8 mouse cellular contexts compared by ENCODE assay signal in genomic region chr12:84217508-84218131, GRCm38 (mm10). TPM values are rescaled to one million over a fixed set of nuclear protein-coding genes. Genes with fewer than 3 reads are reported as not detected.
DNase-seq lines count a peak whose midpoint lies in the region; ATAC-seq and TF ChIP-seq lines count a peak whose summit lies in the region.

No protein-coding gene starts in this region.

- no peaks in the 10 kb centered on the region for H3K9me3 ChIP-seq in erythroblast, embryonic 14.5 days (ENCODE audit: control insufficient read depth, low read length)
- H3K9me3 ChIP-seq in hindbrain, embryonic 16.5 days (ENCODE audit: control insufficient read depth, low read length): no peaks in the 10 kb centered on the region
- no peaks in the 10 kb centered on the region for H3K9me3 ChIP-seq in limb, embryonic 15.5 days
- H3K9me3 ChIP-seq in midbrain, embryonic 14.5 days (ENCODE audit: control insufficient read depth, low read length): no peaks in the 10 kb centered on the region
- H3K9me3 ChIP-seq in stomach, postnatal 0 days (ENCODE audit: control insufficient read depth, low read length): no peaks in the 10 kb centered on the region

- intact Hi-C loops in gastrocnemius, postnatal 14 days (cut with DNase I; ENCODE audit: low total_unique reads): loop anchor here (5.0 kb wide), 1 partner anchor 55 kb away; no protein-coding TSS in a partner anchor

- ATAC-seq in hindbrain, embryonic 16.5 days: peak; percentile 49
- no peak for ATAC-seq in limb, embryonic 15.5 days (ENCODE audit: insufficient number of reproducible peaks, low FRiP score, low TSS enrichment, low read depth)
- peak; percentile 55 for ATAC-seq in midbrain, embryonic 14.5 days (ENCODE audit: low FRiP score, low TSS enrichment)
- ATAC-seq in stomach, postnatal 0 days (ENCODE audit: low FRiP score, low TSS enrichment): peak; percentile 48

- peak overlapping the region; percentile 69 for H3K27ac ChIP-seq in hindbrain, embryonic 16.5 days (ENCODE audit: low read depth, low read length)
- H3K27ac ChIP-seq in limb, embryonic 15.5 days: peak overlapping the region; percentile 95
- H3K27ac ChIP-seq in midbrain, embryonic 14.5 days (replicated peaks; ENCODE audit: low read depth, low read length): peak overlapping the region; percentile 67
- peak overlapping the region; percentile 97 for H3K27ac ChIP-seq in stomach, postnatal 0 days (replicated peaks)

- no peaks in the 10 kb centered on the region; the same call in 1 of the 2 replicates for H3K27me3 ChIP-seq in erythroblast, embryonic 14.5 days (ENCODE audit: control insufficient read depth)
- no peaks in the 10 kb centered on the region for H3K27me3 ChIP-seq in hindbrain, embryonic 16.5 days (replicated peaks; ENCODE audit: control insufficient read depth, insufficient read depth, low read length)
- H3K27me3 ChIP-seq in limb, embryonic 15.5 days: no peaks in the 10 kb centered on the region
- H3K27me3 ChIP-seq in midbrain, embryonic 14.5 days (ENCODE audit: control insufficient read depth, insufficient read depth, low read length): no peaks in the 10 kb centered on the region
- no peaks in the 10 kb centered on the region for H3K27me3 ChIP-seq in stomach, postnatal 0 days (ENCODE audit: control insufficient read depth, insufficient read depth, low read length)

- TF ChIP-seq EP300 in stomach, postnatal 0 days (optimal IDR thresholded peaks at IDR 0.05): no peak

- peak overlapping the region; percentile 96 for H3K4me2 ChIP-seq in hindbrain, embryonic 16.5 days (ENCODE audit: low read length)
- H3K4me2 ChIP-seq in limb, embryonic 15.5 days: peak overlapping the region; percentile 72
- peak overlapping the region; percentile 97 for H3K4me2 ChIP-seq in midbrain, embryonic 14.5 days (ENCODE audit: low read length)
- peak overlapping the region; percentile 88 for H3K4me2 ChIP-seq in stomach, postnatal 0 days (replicated peaks; ENCODE audit: low read depth)

- DNase-seq in A20 (ENCODE audit: low read depth, low spot score) (peak; percentile 76), NIH3T3 (ENCODE audit: low read depth) (peak; percentile 81)
- DNase-seq in midbrain, embryonic 14.5 days: peak; percentile 61
- peak; percentile 38 for DNase-seq in stomach, postnatal 0 days (ENCODE audit: low spot score)
- no peak for DNase-seq in gastrocnemius, postnatal 14 days

- peak overlapping the region; percentile 74 for H3K9ac ChIP-seq in hindbrain, embryonic 16.5 days (ENCODE audit: low read depth, low read length)
- peak overlapping the region; percentile 17; the same call in 1 of the 2 replicates for H3K9ac ChIP-seq in limb, embryonic 15.5 days
- H3K9ac ChIP-seq in midbrain, embryonic 14.5 days (replicated peaks; ENCODE audit: low read length): peak overlapping the region; percentile 72
- H3K9ac ChIP-seq in stomach, postnatal 0 days (ENCODE audit: low read length): peak overlapping the region; percentile 97

- no peak for TF ChIP-seq CTCF in stomach, postnatal 0 days (IDR thresholded peaks at IDR 0.05; ENCODE audit: low read depth)

- peaks cover 83% of the 10 kb centered on the region for H3K4me1 ChIP-seq in erythroblast, embryonic 14.5 days (ENCODE audit: control insufficient read depth)
- H3K4me1 ChIP-seq in hindbrain, embryonic 16.5 days (ENCODE audit: control insufficient read depth, insufficient read depth, low read depth, low read length): peaks cover 20% of the 10 kb centered on the region
- peaks cover 61% of the 10 kb centered on the region for H3K4me1 ChIP-seq in limb, embryonic 15.5 days
- H3K4me1 ChIP-seq in midbrain, embryonic 14.5 days (ENCODE audit: control insufficient read depth, insufficient read depth, low read length): peaks cover 18% of the 10 kb centered on the region
- peaks cover 12% of the 10 kb centered on the region for H3K4me1 ChIP-seq in stomach, postnatal 0 days (replicated peaks; ENCODE audit: control insufficient read depth, insufficient read depth)

- H3K36me3 ChIP-seq in erythroblast, embryonic 14.5 days (ENCODE audit: control insufficient read depth): peaks cover 31% of the 10 kb centered on the region
- no peaks in the 10 kb centered on the region for H3K36me3 ChIP-seq in hindbrain, embryonic 16.5 days (ENCODE audit: control insufficient read depth, insufficient read depth, low read length)
- H3K36me3 ChIP-seq in limb, embryonic 15.5 days: 0 out of 2 replicates have a peak, but pooled peaks cover 4% of the 10 kb centered on the region
- no peaks in the 10 kb centered on the region for H3K36me3 ChIP-seq in midbrain, embryonic 14.5 days (ENCODE audit: control insufficient read depth, insufficient read depth, low read length)
- H3K36me3 ChIP-seq in stomach, postnatal 0 days (ENCODE audit: control insufficient read depth, insufficient read depth, low read length): no peaks in the 10 kb centered on the region

- H3K4me3 ChIP-seq in erythroblast, embryonic 14.5 days (replicated peaks): peak overlapping the region; percentile 85
- H3K4me3 ChIP-seq in hindbrain, embryonic 16.5 days (ENCODE audit: low read length): peak overlapping the region; percentile 70
- H3K4me3 ChIP-seq in limb, embryonic 15.5 days: peak overlapping the region; percentile 83
- peak overlapping the region; percentile 68 for H3K4me3 ChIP-seq in midbrain, embryonic 14.5 days (replicated peaks; ENCODE audit: low read depth, low read length)
- peak overlapping the region; percentile 93 for H3K4me3 ChIP-seq in stomach, postnatal 0 days (ENCODE audit: low read depth, low read length)

- 5% methylated on average over 21 of the region's 21 CpGs for WGBS in hindbrain, embryonic 16.5 days
- 2% methylated on average over 21 of the region's 21 CpGs for WGBS in limb, embryonic 15.5 days
- 3% methylated on average over 21 of the region's 21 CpGs for WGBS in midbrain, embryonic 14.5 days
- 2% methylated on average over 21 of the region's 21 CpGs for WGBS in stomach, postnatal 0 days

RNA-seq across cellular contexts. Expression of gene Elmsan1, which starts 1.1 kb away (rescaled TPM):
- 2.1 and 2.8 TPM in 2 replicates for polyA plus RNA-seq in erythroblast, embryonic 14.5 days (2012)
- 3.1 and 4.3 TPM in 2 replicates for polyA plus RNA-seq in hindbrain, embryonic 16.5 days (2015; fragmentation: Nextera tagmentation; extraction: Ambion mirVana)
- polyA plus RNA-seq in limb, embryonic 15.5 days (2015; fragmentation: Nextera tagmentation; extraction: Ambion mirVana): 13.2 and 13.8 TPM in 2 replicates
- polyA plus RNA-seq in midbrain, embryonic 14.5 days (2014; fragmentation: Nextera tagmentation; extraction: Ambion mirVana): 2.7 and 4.3 TPM in 2 replicates
- polyA plus RNA-seq in stomach, postnatal 0 days (2015; fragmentation: Nextera tagmentation; extraction: Ambion mirVana): 4.0 and 4.1 TPM in 2 replicates
- 10 to 100 TPM; 10.8 to 11.2 TPM for total RNA-seq in gastrocnemius, postnatal 14 days (2021)

Comparison
In these comparisons a context has a peak if more than half of its experiments do, and no peak if none do; other contexts are left out.
1. H3K9ac ChIP-seq: peak in every context shown above with its lines; median percentile 97 in stomach, postnatal 0 days; 74 in hindbrain, embryonic 16.5 days; 72 in midbrain, embryonic 14.5 days; 17 in limb, embryonic 15.5 days.